Mouse (Mus musculus): Measurements from ENCODE around the gene Rsph4a. TPM values are rescaled to one million over a fixed set of nuclear protein-coding genes. Genes with fewer than 3 reads are reported as not detected.
A peak's percentile ranks its signal among the peaks of the same experiment; 100 is the strongest.
"Not testable (repeated sequence)": the region's sequence is repeated elsewhere in the genome, so short reads cannot be mapped to it uniquely, and the experiment has no call there.

Rsph4a gene
- total RNA-seq (2021): 1 to 10 TPM; 5.6 to 5.8 TPM
- long read RNA-seq, experiment 1, partial matches to known transcripts: 0 of 1 reads
- long read RNA-seq, experiment 1, other reads (novel, unspliced or antisense): 0 of 1 reads
- long read RNA-seq, experiment 2, partial matches to known transcripts: 0 of 4 reads
- long read RNA-seq, experiment 2, other reads (novel, unspliced or antisense): 0 of 4 reads

DNA sequence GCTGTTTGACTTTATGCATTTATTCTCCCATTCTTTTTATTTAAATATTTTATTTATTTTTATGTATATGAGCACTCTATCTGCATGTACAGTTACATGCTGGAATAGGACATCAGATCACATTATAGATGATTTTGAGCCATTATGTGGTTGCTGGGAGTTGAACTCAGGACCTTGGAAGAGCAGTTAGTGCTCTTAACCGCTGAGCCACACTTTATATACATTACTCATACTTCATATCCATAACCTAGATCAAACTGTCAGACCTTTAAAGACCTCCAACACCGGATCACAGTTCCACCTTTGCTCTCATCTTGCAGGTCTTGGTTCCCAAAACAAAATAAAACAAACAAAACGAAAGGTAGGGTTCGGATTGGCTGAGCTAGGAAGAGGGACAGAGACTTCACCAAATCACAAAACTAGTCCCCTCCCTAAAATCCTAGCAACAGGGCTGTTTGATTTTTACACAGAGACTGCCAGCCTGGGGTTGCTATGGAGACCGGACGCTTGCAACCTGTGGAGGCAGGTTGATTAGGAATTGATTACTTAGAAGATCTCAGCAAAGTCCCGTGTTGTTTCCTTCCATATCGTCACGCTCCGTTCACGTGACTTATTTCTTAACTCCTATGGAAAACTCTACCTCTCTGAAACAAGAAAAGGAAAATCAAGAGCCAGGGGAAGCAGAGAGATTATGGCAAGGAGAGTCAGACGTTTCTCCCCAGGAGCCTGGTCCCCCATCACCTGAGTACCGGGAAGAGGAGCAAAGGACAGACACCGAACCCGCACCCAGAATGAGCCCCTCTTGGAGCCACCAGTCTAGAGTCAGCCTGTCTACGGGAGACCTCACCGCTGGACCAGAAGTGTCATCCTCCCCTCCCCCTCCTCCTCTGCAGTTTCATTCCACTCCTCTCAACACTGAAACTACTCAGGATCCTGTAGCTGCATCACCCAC lies at the start of gene Rsph4a:
TSS of gene Rsph4a (plus strand) at position 582 of the 952 bp plus-strand sequence.
- TF ChIP-seq CTCF (conservative IDR thresholded peaks at IDR 0.05): no peak
- peak; percentile 66 to 83 for DNase-seq (ENCODE audit: low spot score in 2 of 2)
- Histone ChIP-seq H3K27ac (no peak within 1 kb of the TSS), H3K4me3 (peak within 1 kb of the TSS; percentile 70)

DNA sequence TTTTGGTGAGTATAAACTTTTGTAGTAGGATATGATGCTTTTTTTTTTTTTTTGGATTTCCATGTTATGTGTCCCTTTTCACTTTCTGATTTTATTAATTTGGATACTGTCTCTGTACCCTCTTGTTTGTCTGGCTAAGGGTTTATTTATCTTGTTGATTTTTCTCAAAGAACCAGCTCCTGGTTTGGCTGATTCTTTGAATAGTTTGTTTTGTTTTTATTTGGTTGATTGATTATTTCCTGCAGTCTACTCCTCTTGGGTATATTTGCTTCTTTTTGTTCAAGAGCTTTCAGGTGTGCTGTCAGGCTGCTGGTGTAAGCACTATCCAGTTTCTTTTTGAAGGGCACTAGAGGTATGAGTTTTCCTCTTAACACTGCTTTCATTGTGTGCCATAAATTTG lies 47.5 kb upstream of the Rsph4a start, which contains the start of gene Sult3a1:
TSS of gene Sult3a1 (plus strand) at position 301 of the 400 bp plus-strand sequence.
- DNase-seq (ENCODE audit: low spot score in 2 of 2): no peak
- no peak for TF ChIP-seq CTCF (conservative IDR thresholded peaks at IDR 0.05)
- no peak within 1 kb of the TSS for H3K27ac ChIP-seq
- no peak within 1 kb of the TSS for H3K4me3 ChIP-seq

DNA sequence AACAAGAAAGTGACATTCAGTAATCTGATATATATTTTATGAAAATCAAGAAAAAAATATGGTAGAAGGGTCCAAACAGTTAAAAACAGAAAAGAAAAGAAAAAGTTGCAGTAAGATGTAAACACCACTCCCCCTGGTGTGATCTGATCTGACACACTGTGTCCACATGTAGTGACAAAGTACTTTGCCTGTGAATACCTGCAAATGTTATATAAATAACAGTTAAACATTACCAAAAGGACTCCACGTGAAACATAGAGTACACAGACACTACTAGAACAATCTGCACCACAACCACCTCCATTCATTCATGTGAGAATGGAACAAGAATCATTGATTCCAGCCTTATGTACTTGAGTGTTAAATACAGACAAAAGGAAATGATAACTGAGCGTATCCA lies 38.9 kb upstream of the Rsph4a start:
- TF ChIP-seq CTCF (conservative IDR thresholded peaks at IDR 0.05): no peak
- no peak for DNase-seq (ENCODE audit: low spot score in 2 of 2)
- Histone ChIP-seq H3K4me3 (no peak overlapping the region), H3K27ac (no peak overlapping the region)

DNA sequence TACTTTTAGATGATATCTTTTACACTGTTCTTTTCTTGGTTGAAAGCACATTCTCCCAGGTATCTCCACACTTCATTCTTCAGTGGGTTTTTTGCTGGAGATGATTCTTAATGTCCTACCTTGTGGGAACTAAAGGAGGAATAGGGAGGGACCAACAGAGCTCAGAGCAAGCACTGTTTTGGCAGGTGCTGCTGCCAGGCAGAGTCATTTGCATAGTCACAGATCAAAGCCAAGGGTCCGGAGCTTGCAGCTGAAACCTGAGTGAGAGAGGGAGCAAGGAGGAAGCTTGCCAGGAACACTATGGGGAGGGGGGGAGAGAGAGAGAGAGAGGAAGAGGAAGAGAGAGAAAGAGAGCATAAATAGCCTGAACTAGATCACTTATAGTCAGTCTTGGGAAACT lies 34.5 kb upstream of the Rsph4a start:
- H3K27ac ChIP-seq: no peak overlapping the region
- no peak overlapping the region for H3K4me3 ChIP-seq
- no peak for TF ChIP-seq CTCF (conservative IDR thresholded peaks at IDR 0.05)
- no peak for DNase-seq (ENCODE audit: low spot score in 2 of 2)

DNA sequence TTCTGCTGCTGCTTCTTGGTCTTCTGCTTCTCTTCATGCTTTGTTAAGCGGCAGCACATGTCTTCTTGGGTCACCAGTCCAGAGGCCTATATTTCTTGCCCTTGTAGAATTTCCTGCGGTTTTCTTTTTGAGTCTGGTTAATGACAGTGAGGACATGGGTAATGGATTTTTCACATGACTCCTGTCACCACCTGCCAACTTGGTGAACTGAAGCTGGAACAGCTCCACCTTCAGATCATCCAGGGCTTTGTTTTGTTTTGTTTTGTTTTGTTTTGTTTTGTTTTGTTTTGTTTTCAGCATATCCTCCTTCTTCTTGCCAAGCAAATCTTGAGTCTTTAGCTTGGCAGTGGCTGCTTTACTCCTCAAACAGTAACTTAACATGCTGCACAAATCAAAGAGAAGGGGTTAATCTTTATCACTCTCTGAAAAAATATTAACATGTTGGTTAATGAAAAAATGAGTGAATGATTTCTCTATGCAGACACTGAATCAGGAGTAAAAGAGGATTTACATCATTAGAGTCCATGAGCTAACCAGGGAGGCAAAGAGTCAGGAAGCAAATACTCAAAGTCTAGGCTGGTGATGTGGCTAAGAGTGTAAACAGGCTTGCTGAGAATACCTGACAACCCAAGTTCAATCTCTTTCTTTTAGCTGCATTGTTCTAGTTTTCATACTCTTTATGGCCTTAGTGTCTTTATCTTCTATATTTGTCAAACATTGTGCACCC lies 32.1 kb upstream of the Rsph4a start:
- TF ChIP-seq CTCF (conservative IDR thresholded peaks at IDR 0.05): no peak
- Histone ChIP-seq H3K27ac (no peak overlapping the region), H3K4me3 (no peak overlapping the region)
- DNase-seq (ENCODE audit: low spot score in 2 of 2): no peak

DNA sequence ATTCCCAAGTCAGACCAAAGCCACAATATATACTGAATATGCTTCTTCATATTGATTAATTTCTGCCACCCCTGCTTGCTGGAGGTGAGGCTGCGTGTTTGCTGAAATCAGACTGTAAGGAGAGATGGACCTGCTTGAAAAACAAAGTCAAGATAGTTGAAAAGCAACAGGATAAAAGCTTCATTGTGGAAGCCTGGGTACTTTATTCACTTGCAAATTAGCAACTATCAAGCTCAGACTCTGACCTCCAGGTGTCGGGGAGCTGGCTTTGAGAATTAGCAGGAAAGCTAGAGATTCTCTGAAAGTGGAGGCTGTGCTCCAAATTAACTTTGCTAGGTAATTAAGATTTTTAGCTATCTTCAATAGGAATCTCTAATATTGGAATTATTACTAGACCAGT lies 22.5 kb upstream of the Rsph4a start:
- H3K27ac ChIP-seq; H3K4me3 ChIP-seq; DNase-seq (ENCODE audit: low spot score in 2 of 2): not testable (repeated sequence)

DNA sequence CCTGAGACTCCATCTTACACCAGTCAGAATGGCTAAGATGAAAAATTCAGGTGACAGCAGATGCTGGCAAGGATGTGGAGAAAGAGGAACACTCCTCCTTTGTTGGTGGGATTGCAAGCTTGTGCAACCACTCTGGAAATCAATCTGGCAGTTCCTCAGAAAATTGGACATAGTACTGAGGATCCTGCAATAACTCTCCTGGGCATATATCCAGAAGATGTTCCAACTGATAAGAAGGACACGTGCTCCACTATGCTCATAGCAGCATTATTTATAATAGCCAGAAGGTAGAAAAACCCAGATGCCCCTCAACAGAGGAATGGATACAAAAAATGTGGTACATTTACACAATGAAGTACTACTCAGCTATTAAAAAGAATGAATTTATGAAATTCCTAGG lies 3.4 kb upstream of the Rsph4a start:
- not testable (repeated sequence) for H3K27ac ChIP-seq; DNase-seq (ENCODE audit: low spot score in 2 of 2); H3K4me3 ChIP-seq

DNA sequence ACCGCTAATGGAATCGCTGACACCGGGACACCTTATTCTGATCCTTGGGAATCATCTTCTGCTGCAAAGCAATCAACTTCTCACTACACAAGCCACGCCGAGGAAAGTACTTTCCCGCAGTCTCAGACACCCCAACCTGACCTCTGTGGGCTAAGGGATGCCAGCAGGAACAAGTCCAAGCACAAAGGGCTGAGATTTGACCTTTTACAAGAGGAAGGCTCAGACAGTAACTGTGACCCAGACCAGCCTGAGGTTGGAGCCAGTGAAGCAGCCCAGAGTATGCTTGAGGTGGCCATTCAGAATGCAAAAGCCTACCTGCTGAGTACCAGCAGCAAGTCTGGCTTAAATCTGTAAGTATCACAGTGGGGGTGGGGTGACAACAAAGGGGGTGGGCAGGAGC lies 578 bp downstream of the Rsph4a start:
- no peak for DNase-seq (ENCODE audit: low spot score in 2 of 2)
- Histone ChIP-seq H3K27ac (no peak overlapping the region), H3K4me3 (peak overlapping the region; percentile 70)
- TF ChIP-seq CTCF (conservative IDR thresholded peaks at IDR 0.05): no peak

DNA sequence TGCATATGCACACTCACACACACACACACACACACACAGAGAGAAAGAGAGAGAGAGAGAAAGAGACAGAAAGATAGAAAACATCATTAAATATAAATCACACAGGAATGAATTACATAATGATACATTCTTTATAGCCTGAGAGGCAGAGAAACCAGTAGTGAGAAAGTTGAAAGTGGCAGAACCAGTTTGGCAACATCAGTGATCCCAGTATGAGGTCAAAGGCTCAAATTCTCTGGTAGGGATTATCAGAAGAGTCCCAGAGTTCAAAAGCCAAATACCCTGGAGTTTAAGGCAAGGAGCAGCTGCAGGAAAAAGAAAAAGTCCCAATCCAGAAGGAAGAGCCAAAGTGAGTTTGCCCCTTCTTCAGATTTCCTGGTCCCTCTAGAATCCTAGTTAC lies 35.8 kb downstream of the Rsph4a start:
- no peak for TF ChIP-seq CTCF (conservative IDR thresholded peaks at IDR 0.05)
- H3K27ac ChIP-seq: no peak overlapping the region
- H3K4me3 ChIP-seq: no peak overlapping the region
- no peak for DNase-seq (ENCODE audit: low spot score in 2 of 2)

DNA sequence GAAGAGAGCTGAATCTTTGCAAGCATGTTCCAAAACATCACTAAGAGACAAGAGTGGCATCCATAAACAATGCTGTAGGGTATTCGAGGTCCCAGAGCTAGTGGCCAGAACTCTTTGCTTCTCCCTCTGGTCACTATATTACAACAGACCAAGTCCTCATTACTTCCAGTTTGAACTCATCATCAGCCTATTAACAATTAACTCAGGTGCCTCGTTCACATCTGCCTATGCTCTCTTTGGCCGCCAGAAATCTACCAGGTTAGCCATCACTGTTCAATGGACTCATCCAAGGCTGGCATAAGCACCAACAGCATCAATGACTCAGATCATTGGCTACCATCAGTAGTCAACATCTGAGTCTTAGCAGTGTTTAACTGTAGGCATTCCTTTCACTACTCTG lies 40.5 kb downstream of the Rsph4a start:
- TF ChIP-seq CTCF (conservative IDR thresholded peaks at IDR 0.05): no peak
- no peak for DNase-seq (ENCODE audit: low spot score in 2 of 2)
- Histone ChIP-seq H3K27ac (no peak overlapping the region), H3K4me3 (no peak overlapping the region)

DNA sequence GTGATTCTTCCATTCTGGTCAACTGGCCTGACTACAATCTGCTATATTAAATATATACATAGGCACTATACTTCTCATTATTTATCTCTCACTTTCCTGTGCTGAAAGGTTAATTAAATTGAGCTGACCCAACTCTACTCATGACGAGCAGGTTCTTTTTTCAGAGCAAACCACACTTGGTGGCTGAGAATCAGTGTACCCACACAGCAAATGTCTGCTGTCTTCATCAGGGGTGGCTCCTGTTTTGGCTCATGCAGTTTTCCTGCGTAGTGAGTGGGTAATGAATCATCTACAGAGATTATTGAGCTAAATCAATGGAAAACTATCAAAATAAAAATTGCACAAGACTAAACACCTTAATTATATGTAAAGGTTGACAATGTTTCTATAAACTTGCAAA lies 41.4 kb downstream of the Rsph4a start:
- DNase-seq (ENCODE audit: low spot score in 2 of 2): peak in 1 of 2 experiments; percentile 39
- no peak for TF ChIP-seq CTCF (conservative IDR thresholded peaks at IDR 0.05)
- H3K4me3 ChIP-seq: no peak overlapping the region
- H3K27ac ChIP-seq: no peak overlapping the region

DNA sequence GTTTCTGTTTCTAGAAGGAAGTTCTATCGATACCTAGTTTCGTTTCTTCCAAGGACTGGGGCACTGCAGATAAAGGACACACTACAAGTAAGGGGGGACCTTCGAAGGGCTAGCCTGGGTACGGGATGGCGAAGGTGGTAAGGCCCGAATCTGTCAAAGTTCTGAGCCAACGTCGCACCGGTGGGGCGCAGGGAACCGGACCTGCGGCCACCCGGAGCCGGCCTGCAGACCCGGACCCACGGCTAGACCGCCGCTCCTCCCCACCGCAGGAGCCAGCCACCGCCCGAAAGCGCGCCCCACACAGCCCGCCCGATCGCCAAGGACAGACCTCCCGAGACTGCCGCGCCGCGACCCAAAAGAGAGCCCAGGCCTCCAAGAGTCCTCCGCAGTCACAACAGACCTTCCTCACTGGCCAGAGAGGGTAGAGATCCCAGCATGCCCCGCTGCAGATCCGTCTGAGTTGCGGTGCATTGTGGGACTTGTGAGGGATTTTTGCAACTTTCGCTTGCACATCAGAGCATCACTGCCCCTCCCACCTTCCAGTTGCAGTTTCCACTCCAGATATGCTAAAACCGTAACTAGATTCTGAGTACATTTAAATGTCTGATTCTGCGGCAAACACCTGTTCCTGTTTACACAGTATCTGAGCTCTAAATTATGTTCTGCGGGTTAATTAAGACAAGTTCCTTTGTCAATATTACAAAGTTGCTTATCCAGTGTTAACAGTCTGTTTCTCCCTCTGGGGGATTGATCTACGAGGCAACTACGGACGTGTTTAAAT lies 46.1 kb downstream of the Rsph4a start, which contains the start of gene Zup1:
TSS of gene Zup1 (minus strand) at position 467 of the 781 bp plus-strand sequence.
- no peak for TF ChIP-seq CTCF (conservative IDR thresholded peaks at IDR 0.05)
- DNase-seq (ENCODE audit: low spot score in 2 of 2): peak; percentile 84 to 85
- peak within 1 kb of the TSS; percentile 87 for H3K27ac ChIP-seq
- H3K4me3 ChIP-seq: peak within 1 kb of the TSS; percentile 87

Measured in layer of hippocampus, adult 2 months (tissue).